ENCODE assay signal across 8 mouse cellular contexts in genomic region chrX:73815072-73815471, GRCm38 (mm10). TPM values are rescaled to one million over a fixed set of nuclear protein-coding genes. Genes with fewer than 3 reads are reported as not detected.
A peak's percentile ranks its signal among the peaks of the same experiment; 100 is the strongest.
DNase-seq lines count a peak whose midpoint lies in the region; ATAC-seq and TF ChIP-seq lines count a peak whose summit lies in the region.

No protein-coding gene starts in this region.

- peaks cover 5% of the 10 kb centered on the region; the same call in 1 of the 2 replicates for H3K36me3 ChIP-seq in ES-Bruce4 (ENCODE audit: control insufficient read depth, insufficient read depth, low read length, poor library complexity, severe bottlenecking)
- no peaks in the 10 kb centered on the region for H3K36me3 ChIP-seq in forebrain, embryonic 16.5 days (ENCODE audit: control insufficient read depth, insufficient read depth)
- H3K36me3 ChIP-seq in midbrain, embryonic 11.5 days (ENCODE audit: control insufficient read depth, insufficient read depth, low read length), result no peaks in the 10 kb centered on the region

- peak overlapping the region; percentile 80 for H3K4me3 ChIP-seq in ES-Bruce4 (ENCODE audit: low read depth, low read length)
- peak overlapping the region; percentile 41 for H3K4me3 ChIP-seq in forebrain, embryonic 16.5 days (replicated peaks; ENCODE audit: low read length)
- H3K4me3 ChIP-seq in midbrain, embryonic 11.5 days (ENCODE audit: low read depth, low read length), result peak overlapping the region; percentile 22; the same call in 1 of the 2 replicates

- no peak for TF ChIP-seq POLR2A in ES-Bruce4 (IDR thresholded peaks at IDR 0.05; ENCODE audit: insufficient read depth, low read length)

- no peak for TF ChIP-seq CTCF in ES-Bruce4 (IDR thresholded peaks at IDR 0.05; ENCODE audit: low read depth, low read length)

- no peak for TF ChIP-seq EP300 in ES-Bruce4 (IDR thresholded peaks at IDR 0.05; ENCODE audit: insufficient read depth, low read depth, low read length)

- H3K27ac ChIP-seq in ES-Bruce4 (ENCODE audit: insufficient read depth, low read length), result peak overlapping the region; percentile 80
- H3K27ac ChIP-seq in forebrain, embryonic 16.5 days (ENCODE audit: low read length), result peak overlapping the region; percentile 49
- H3K27ac ChIP-seq in midbrain, embryonic 11.5 days (ENCODE audit: low read depth, low read length), result peak overlapping the region; percentile 35; the same call in 1 of the 2 replicates

- 21% methylated on average over 14 of the region's 14 CpGs for WGBS in forebrain, embryonic 16.5 days
- 32% methylated on average over 11 of the region's 14 CpGs for WGBS in midbrain, embryonic 11.5 days

- H3K9me3 ChIP-seq in ES-Bruce4 (replicated peaks; ENCODE audit: control insufficient read depth, insufficient read depth, low read length, poor library complexity, severe bottlenecking), result no peaks in the 10 kb centered on the region
- H3K9me3 ChIP-seq in forebrain, embryonic 16.5 days (ENCODE audit: control insufficient read depth, low read length), result no peaks in the 10 kb centered on the region
- no peaks in the 10 kb centered on the region for H3K9me3 ChIP-seq in midbrain, embryonic 11.5 days (ENCODE audit: control insufficient read depth, low read length)

- peaks cover 2% of the 10 kb centered on the region for H3K4me1 ChIP-seq in ES-Bruce4 (ENCODE audit: control insufficient read depth, insufficient read depth, low read length)
- H3K4me1 ChIP-seq in forebrain, embryonic 16.5 days (replicated peaks; ENCODE audit: control insufficient read depth, insufficient read depth, low read length), result peaks cover 9% of the 10 kb centered on the region; the same call in 1 of the 2 replicates
- H3K4me1 ChIP-seq in midbrain, embryonic 11.5 days (ENCODE audit: control insufficient read depth, insufficient read depth, low read length), result peaks cover 6% of the 10 kb centered on the region; the same call in 1 of the 2 replicates

- peak; percentile 64; the same call in 1 of the 2 replicates for ATAC-seq in frontal cortex, adult (ENCODE audit: low TSS enrichment)
- peak; percentile 90 for ATAC-seq in forebrain, embryonic 16.5 days
- peak; percentile 74 for ATAC-seq in midbrain, embryonic 11.5 days (ENCODE audit: low FRiP score)
- ATAC-seq in monocyte, adult 5-6 weeks (replicated peaks; ENCODE audit: insufficient number of reproducible peaks, low FRiP score, low TSS enrichment, poor library complexity, severe bottlenecking), result no peak

- peak overlapping the region; percentile 74 for H3K9ac ChIP-seq in ES-Bruce4 (ENCODE audit: low read depth, poor library complexity, severe bottlenecking)
- H3K9ac ChIP-seq in forebrain, embryonic 16.5 days (replicated peaks; ENCODE audit: low read depth, low read length), result peak overlapping the region; percentile 60
- H3K9ac ChIP-seq in midbrain, embryonic 11.5 days (ENCODE audit: low read length), result peak overlapping the region; percentile 71

- DNase-seq in frontal cortex, adult 2 months (ENCODE audit: extremely low spot score in 1 of 2, low spot score in 1 of 2), result no peak
- DNase-seq in midbrain, embryonic 11.5 days (ENCODE audit: low spot score, missing footprints), result peak; percentile 89
- no peak for DNase-seq in spleen, postnatal 36 days (ENCODE audit: low spot score in 2 of 2)
- DNase-seq in urinary bladder, postnatal 36 days (ENCODE audit: low spot score in 2 of 2), result no peak

- H3K4me2 ChIP-seq in forebrain, embryonic 16.5 days (ENCODE audit: low read length), result peak overlapping the region; percentile 52
- H3K4me2 ChIP-seq in midbrain, embryonic 11.5 days, result peak overlapping the region; percentile 40

- H3K27me3 ChIP-seq in ES-Bruce4 (ENCODE audit: control insufficient read depth, insufficient read depth, low read length, poor library complexity, severe bottlenecking), result no peaks in the 10 kb centered on the region
- no peaks in the 10 kb centered on the region for H3K27me3 ChIP-seq in forebrain, embryonic 16.5 days (replicated peaks; ENCODE audit: control insufficient read depth, insufficient read depth, low read length)
- no peaks in the 10 kb centered on the region for H3K27me3 ChIP-seq in midbrain, embryonic 11.5 days (ENCODE audit: control insufficient read depth, insufficient read depth, low read length)

RNA-seq across cellular contexts. Expression of gene Pdzd4, which starts 9.7 kb away (rescaled TPM):
- 89.4 and 92.9 TPM in 2 replicates for polyA plus RNA-seq in frontal cortex, adult 2 months (2012; rRNA removed)
- polyA plus RNA-seq in ES-Bruce4 (2011; ENCODE audit: insufficient read depth, insufficient read length, low read depth, missing spikeins), result 22.0 and 24.1 TPM in 2 replicates
- 3.5 and 4.2 TPM in 2 replicates for polyA plus RNA-seq in forebrain, embryonic 16.5 days (2015; fragmentation: Nextera tagmentation; extraction: Ambion mirVana)
- 0.86 and 1.1 TPM in 2 replicates for polyA plus RNA-seq in midbrain, embryonic 11.5 days (2014; fragmentation: Nextera tagmentation; extraction: Ambion mirVana)
- 0.68 to 2.9 TPM (median 1.9 TPM) in 3 replicates for total RNA-seq in monocyte, adult 5-6 weeks (2017)

RNA-seq across cellular contexts. Expression of gene Ssr4, which starts 28.2 kb away (rescaled TPM):
- polyA plus RNA-seq in frontal cortex, adult 2 months (2012; rRNA removed), result 142 and 161 TPM in 2 replicates
- polyA plus RNA-seq in ES-Bruce4 (2011; ENCODE audit: insufficient read depth, insufficient read length, low read depth, missing spikeins), result 108 and 132 TPM in 2 replicates
- 132 and 134 TPM in 2 replicates for polyA plus RNA-seq in forebrain, embryonic 16.5 days (2015; fragmentation: Nextera tagmentation; extraction: Ambion mirVana)
- polyA plus RNA-seq in midbrain, embryonic 11.5 days (2014; fragmentation: Nextera tagmentation; extraction: Ambion mirVana), result 123 and 125 TPM in 2 replicates
- 136 to 151 TPM (median 138 TPM) in 3 replicates for total RNA-seq in monocyte, adult 5-6 weeks (2017)

RNA-seq across cellular contexts. Expression of gene Idh3g, which starts 28.4 kb away (rescaled TPM):
- polyA plus RNA-seq in frontal cortex, adult 2 months (2012; rRNA removed), result 545 and 567 TPM in 2 replicates
- polyA plus RNA-seq in ES-Bruce4 (2011; ENCODE audit: insufficient read depth, insufficient read length, low read depth, missing spikeins), result 147 and 151 TPM in 2 replicates
- polyA plus RNA-seq in forebrain, embryonic 16.5 days (2015; fragmentation: Nextera tagmentation; extraction: Ambion mirVana), result 232 and 240 TPM in 2 replicates
- 182 and 185 TPM in 2 replicates for polyA plus RNA-seq in midbrain, embryonic 11.5 days (2014; fragmentation: Nextera tagmentation; extraction: Ambion mirVana)
- 95.4 to 128 TPM (median 113 TPM) in 3 replicates for total RNA-seq in monocyte, adult 5-6 weeks (2017)

RNA-seq across cellular contexts. Expression of gene Srpk3, which starts 40.9 kb away (rescaled TPM):
- polyA plus RNA-seq in frontal cortex, adult 2 months (2012; rRNA removed), result 19.1 and 20.2 TPM in 2 replicates
- not detected in 2 replicates for polyA plus RNA-seq in ES-Bruce4 (2011; ENCODE audit: insufficient read depth, insufficient read length, low read depth, missing spikeins)
- polyA plus RNA-seq in forebrain, embryonic 16.5 days (2015; fragmentation: Nextera tagmentation; extraction: Ambion mirVana), result 1.8 and 1.9 TPM in 2 replicates
- 0.72 and 0.78 TPM in 2 replicates for polyA plus RNA-seq in midbrain, embryonic 11.5 days (2014; fragmentation: Nextera tagmentation; extraction: Ambion mirVana)
- 12.0 to 20.5 TPM (median 19.1 TPM) in 3 replicates for total RNA-seq in monocyte, adult 5-6 weeks (2017)

RNA-seq across cellular contexts. Expression of gene Plxnb3, which starts 58.2 kb away (rescaled TPM):
- polyA plus RNA-seq in frontal cortex, adult 2 months (2012; rRNA removed), result 11.4 and 12.2 TPM in 2 replicates
- polyA plus RNA-seq in ES-Bruce4 (2011; ENCODE audit: insufficient read depth, insufficient read length, low read depth, missing spikeins), result not detected in 2 replicates
- 0.19 and 0.22 TPM in 2 replicates for polyA plus RNA-seq in forebrain, embryonic 16.5 days (2015; fragmentation: Nextera tagmentation; extraction: Ambion mirVana)
- polyA plus RNA-seq in midbrain, embryonic 11.5 days (2014; fragmentation: Nextera tagmentation; extraction: Ambion mirVana), result not detected in 2 replicates
- 2.7 to 6.1 TPM (median 3.9 TPM) in 3 replicates for total RNA-seq in monocyte, adult 5-6 weeks (2017)

Comparison
In these comparisons a context has a peak if more than half of its experiments do, and no peak if none do; other contexts are left out.
1. H3K4me3 ChIP-seq: peak in every context shown above with its lines; median percentile 80 in ES-Bruce4; 41 in forebrain, embryonic 16.5 days; 22 in midbrain, embryonic 11.5 days.